Mouse (Mus musculus) embryonic facial prominence, embryonic 13.5 days (tissue): Measurements from ENCODE around the gene Slc7a8. TPM values are rescaled to one million over a fixed set of nuclear protein-coding genes. Genes with fewer than 3 reads are reported as not detected.
A peak's percentile ranks its signal among the peaks of the same experiment; 100 is the strongest.

ENCODE experiments used
- ATAC-seq: fragments of 200-750 bp; cut with Nextera tagmentation; 2 replicates; pipeline ENCODE4 v1.8.0; 2017; ENCODE audit warnings: low read depth; ENCODE audit not compliant: insufficient number of reproducible peaks, insufficient read depth, low FRiP score, low TSS enrichment
- H3K27ac ChIP-seq: fragments of 300-500 bp; sonication (generic); 2 replicates; pipeline ENCODE4 v1.5.1; 2015; ENCODE audit warnings: moderate library complexity, mild to moderate bottlenecking, inconsistent platforms
- H3K27me3 ChIP-seq: fragments of 300-500 bp; sonication (generic); 2 replicates; pipeline ENCODE4 v1.6.1; 2015; ENCODE audit warnings: mild to moderate bottlenecking, inconsistent platforms
- H3K36me3 ChIP-seq: fragments of 300-500 bp; sonication (generic); 2 replicates; pipeline ENCODE4 v1.6.1; 2015; ENCODE audit warnings: mild to moderate bottlenecking, inconsistent platforms
- H3K4me1 ChIP-seq: fragments of 300-500 bp; sonication (generic); 2 replicates; pipeline ENCODE4 v1.6.1; 2015; ENCODE audit warnings: inconsistent platforms
- H3K4me2 ChIP-seq: fragments of 300-500 bp; sonication (generic); 2 replicates; pipeline ENCODE4 v1.6.1; 2015; ENCODE audit warnings: moderate library complexity, mild to moderate bottlenecking, inconsistent platforms
- H3K4me3 ChIP-seq: fragments of 300-500 bp; sonication (generic); 2 replicates; pipeline ENCODE4 v1.5.1; 2015; ENCODE audit warnings: mild to moderate bottlenecking, inconsistent platforms
- H3K9ac ChIP-seq: fragments of 300-500 bp; sonication (generic); 2 replicates; pipeline ENCODE4 v1.6.1; 2015; ENCODE audit warnings: mild to moderate bottlenecking, inconsistent platforms
- H3K9me3 ChIP-seq: fragments of 300-500 bp; sonication (generic); 2 replicates; pipeline ENCODE4 v1.6.1; 2016; ENCODE audit warnings: inconsistent platforms
- WGBS: fragments of 180-500 bp; shearing (Covaris S2); methylation state at CpG from one replicate; pipeline ENCODE4 v1.1.7; 2015; ENCODE audit warnings: mixed read lengths; 5-methylcytosine and 5-hydroxymethylcytosine counted together
- polyA plus RNA-seq: library from polyadenylated mRNA; unstranded; fragments of >200 nt; fragmentation: Nextera tagmentation; extraction: Ambion mirVana; gene quantifications from 2 replicates; pipeline ENCODE4 v1.2.1, GENCODE M21; 2015

Gene Slc7a8
- polyA plus RNA-seq, 1 experiment from 2014 or later, result 2.9 TPM

GRCm38 (mm10) chr14:54714121-54714520 lies 67.6 kb downstream of the Slc7a8 start:
- under 1% methylated on average over 13 of the region's 13 CpGs for WGBS
- H3K36me3 ChIP-seq, result no peaks in the 10 kb centered on the region
- peak overlapping the region; percentile 61 for H3K4me2 ChIP-seq
- H3K27me3 ChIP-seq, result peaks cover 6% of the 10 kb centered on the region; the same call in 1 of the 2 replicates
- no peak for ATAC-seq
- H3K9me3 ChIP-seq, result no peaks in the 10 kb centered on the region
- H3K9ac ChIP-seq, result no peak overlapping the region
- H3K4me1 ChIP-seq, result peaks cover 10% of the 10 kb centered on the region
- H3K4me3 ChIP-seq, result peak overlapping the region; percentile 37
- H3K27ac ChIP-seq, result no peak overlapping the region

- Histone ChIP-seq H3K9ac (no peak overlapping the region), H3K4me1 (peaks cover 10% of the 10 kb centered on the region), H3K27ac (no peak overlapping the region), H3K36me3 (no peaks in the 10 kb centered on the region), H3K27me3 (peaks cover 6% of the 10 kb centered on the region; the same call in 1 of the 2 replicates), H3K9me3 (no peaks in the 10 kb centered on the region), H3K4me3 (no peak overlapping the region), H3K4me2 (no peak overlapping the region)
- no peak for ATAC-seq
- WGBS, result 57% methylated on average over 8 of the region's 8 CpGs
Measured at GRCm38 (mm10) chr14:54712861-54713260, 68.9 kb downstream of the Slc7a8 start.

GRCm38 (mm10) chr14:54712074-54712473 lies 69.7 kb downstream of the Slc7a8 start, which contains the start of gene Cebpe:
Gene Cebpe (minus strand): TSS chr14:54712174.
- no peaks in the 10 kb centered on the region for H3K9me3 ChIP-seq
- no peak within 1 kb of the TSS for H3K9ac ChIP-seq
- peaks cover 6% of the 10 kb centered on the region; the same call in 1 of the 2 replicates for H3K27me3 ChIP-seq
- 87% methylated on average over 7 of the region's 7 CpGs for WGBS
- no peak within 1 kb of the TSS for H3K27ac ChIP-seq
- ATAC-seq, result no peak
- H3K4me3 ChIP-seq, result no peak within 1 kb of the TSS
- H3K36me3 ChIP-seq, result no peaks in the 10 kb centered on the region
- H3K4me2 ChIP-seq, result no peak within 1 kb of the TSS
- peaks cover 10% of the 10 kb centered on the region for H3K4me1 ChIP-seq

- Histone ChIP-seq H3K4me1 (0 out of 2 replicates have a peak, but pooled peaks cover 3% of the 10 kb centered on the region), H3K9ac (no peak overlapping the region), H3K4me3 (no peak overlapping the region), H3K9me3 (no peaks in the 10 kb centered on the region), H3K27ac (no peak overlapping the region), H3K4me2 (no peak overlapping the region), H3K36me3 (no peaks in the 10 kb centered on the region), H3K27me3 (no peaks in the 10 kb centered on the region)
- ATAC-seq, result no peak
- 82% methylated on average over 9 of the region's 9 CpGs for WGBS
Measured at GRCm38 (mm10) chr14:54709054-54709453, 72.7 kb downstream of the Slc7a8 start.

- Histone ChIP-seq H3K4me3 (no peak overlapping the region), H3K36me3 (no peaks in the 10 kb centered on the region), H3K27ac (0 out of 2 replicates have a peak overlapping the region, but pooled peaks have one; percentile 3), H3K9ac (no peak overlapping the region), H3K4me2 (no peak overlapping the region), H3K27me3 (peaks cover 13% of the 10 kb centered on the region), H3K4me1 (no peaks in the 10 kb centered on the region), H3K9me3 (no peaks in the 10 kb centered on the region)
- ATAC-seq, result no peak
- WGBS, result 60% methylated on average over 16 of the region's 17 CpGs
Measured at GRCm38 (mm10) chr14:54706589-54707320, 75.0 kb downstream of the Slc7a8 start.

- Histone ChIP-seq H3K9me3 (no peaks in the 10 kb centered on the region), H3K4me1 (no peaks in the 10 kb centered on the region), H3K27me3 (peaks cover 13% of the 10 kb centered on the region), H3K4me3 (no peak overlapping the region), H3K4me2 (no peak overlapping the region), H3K36me3 (no peaks in the 10 kb centered on the region), H3K9ac (no peak overlapping the region), H3K27ac (no peak overlapping the region)
- WGBS, result 60% methylated on average over 5 of the region's 5 CpGs
- ATAC-seq, result no peak
Measured at GRCm38 (mm10) chr14:54705844-54706243, 75.9 kb downstream of the Slc7a8 start.

- no peaks in the 10 kb centered on the region for H3K36me3 ChIP-seq
- no peak for ATAC-seq
- WGBS, result 56% methylated on average over 10 of the region's 10 CpGs
- no peaks in the 10 kb centered on the region for H3K4me1 ChIP-seq
- peaks cover 13% of the 10 kb centered on the region for H3K27me3 ChIP-seq
- H3K27ac ChIP-seq, result no peak overlapping the region
- H3K4me2 ChIP-seq, result no peak overlapping the region
- no peaks in the 10 kb centered on the region for H3K9me3 ChIP-seq
- H3K9ac ChIP-seq, result peak overlapping the region; percentile 23; the same call in 1 of the 2 replicates
- H3K4me3 ChIP-seq, result no peak overlapping the region
Measured at GRCm38 (mm10) chr14:54703207-54703606, 78.5 kb downstream of the Slc7a8 start.

- no peak overlapping the region for H3K4me2 ChIP-seq
- H3K27me3 ChIP-seq, result peaks cover 13% of the 10 kb centered on the region
- no peaks in the 10 kb centered on the region for H3K9me3 ChIP-seq
- H3K4me3 ChIP-seq, result no peak overlapping the region
- H3K4me1 ChIP-seq, result no peaks in the 10 kb centered on the region
- H3K36me3 ChIP-seq, result no peaks in the 10 kb centered on the region
- ATAC-seq, result no peak
- H3K27ac ChIP-seq, result no peak overlapping the region
- H3K9ac ChIP-seq, result no peak overlapping the region
- 9% methylated on average over 6 of the region's 6 CpGs for WGBS
Measured at GRCm38 (mm10) chr14:54701298-54701697, 80.4 kb downstream of the Slc7a8 start.

GRCm38 (mm10) chr14:54699586-54699985 lies 82.2 kb downstream of the Slc7a8 start:
- Histone ChIP-seq H3K9ac (no peak overlapping the region), H3K27me3 (peaks cover 13% of the 10 kb centered on the region), H3K4me1 (no peaks in the 10 kb centered on the region), H3K4me3 (no peak overlapping the region), H3K4me2 (no peak overlapping the region), H3K27ac (no peak overlapping the region), H3K9me3 (no peaks in the 10 kb centered on the region), H3K36me3 (no peaks in the 10 kb centered on the region)
- ATAC-seq, result no peak
- 54% methylated on average over 3 of the region's 3 CpGs for WGBS

- H3K4me3 ChIP-seq, result no peak within 1 kb of the TSS
- ATAC-seq, result no peak
- no peaks in the 10 kb centered on the region for H3K4me1 ChIP-seq
- no peak within 1 kb of the TSS for H3K9ac ChIP-seq
- H3K4me2 ChIP-seq, result no peak within 1 kb of the TSS
- no peaks in the 10 kb centered on the region for H3K9me3 ChIP-seq
- peaks cover 3% of the 10 kb centered on the region; the same call in 1 of the 2 replicates for H3K36me3 ChIP-seq
- WGBS, result 81% methylated on average over 4 of the region's 4 CpGs
- H3K27me3 ChIP-seq, result peaks cover 13% of the 10 kb centered on the region
- H3K27ac ChIP-seq, result no peak within 1 kb of the TSS
Measured at GRCm38 (mm10) chr14:54698733-54699132, 83.0 kb downstream of the Slc7a8 start, which contains the start of gene Gm29776. Gene Gm29776 (minus strand): TSS chr14:54698833.

- peaks cover 17% of the 10 kb centered on the region for H3K36me3 ChIP-seq
- no peak overlapping the region for H3K4me3 ChIP-seq
- WGBS, result 70% methylated on average over 4 of the region's 4 CpGs
- no peaks in the 10 kb centered on the region for H3K27me3 ChIP-seq
- no peak overlapping the region for H3K4me2 ChIP-seq
- H3K4me1 ChIP-seq, result no peaks in the 10 kb centered on the region
- H3K9me3 ChIP-seq, result no peaks in the 10 kb centered on the region
- no peak overlapping the region for H3K9ac ChIP-seq
- H3K27ac ChIP-seq, result no peak overlapping the region
- no peak for ATAC-seq
Measured at GRCm38 (mm10) chr14:54696752-54697151, 85.0 kb downstream of the Slc7a8 start.

- Histone ChIP-seq H3K9ac (no peak overlapping the region), H3K4me3 (no peak overlapping the region), H3K4me1 (no peaks in the 10 kb centered on the region), H3K27ac (no peak overlapping the region), H3K27me3 (no peaks in the 10 kb centered on the region), H3K36me3 (peaks cover 28% of the 10 kb centered on the region), H3K4me2 (no peak overlapping the region), H3K9me3 (no peaks in the 10 kb centered on the region)
- 85% methylated on average over 6 of the region's 6 CpGs for WGBS
- no peak for ATAC-seq
Measured at GRCm38 (mm10) chr14:54695042-54695441, 86.7 kb downstream of the Slc7a8 start.
